Mouse (Mus musculus): Measurements from ENCODE around the gene Dst. TPM values are rescaled to one million over a fixed set of nuclear protein-coding genes. Genes with fewer than 3 reads are reported as not detected.

Gene Dst
- total and polyA plus RNA-seq, 3 experiments, result 9.1 to 28.0 (median 20.5) TPM

- Histone ChIP-seq H3K36me3 (replicated peaks in 1 of 2; ENCODE audit: control insufficient read depth in 1 of 2, insufficient read depth in 1 of 2, low read length in 1 of 2) (peaks cover 18 to 83% of the 10 kb centered on the region in 2 experiments), H3K9ac (ENCODE audit: insufficient read depth, low read depth) (no peak overlapping the region), H3K79me2 (replicated peaks; ENCODE audit: control insufficient read depth, extremely low read depth, insufficient read depth, poor library complexity, severe bottlenecking) (0 out of 2 replicates have a peak, but pooled peaks cover 2% of the 10 kb centered on the region), H3K4me2 (ENCODE audit: insufficient read depth, low read depth, poor library complexity, severe bottlenecking) (no peak overlapping the region), H3K4me1 (ENCODE audit: control insufficient read depth in 1 of 2, insufficient read depth in 2 of 2) (no peaks in the 10 kb centered on the region), H3K27ac (ENCODE audit: insufficient read depth, low read depth) (no peak overlapping the region), H3K9me3 (replicated peaks; ENCODE audit: low read length) (no peaks in the 10 kb centered on the region), H3K4me3 (replicated peaks in 1 of 3; ENCODE audit: low read depth in 2 of 3, low read length in 2 of 3, poor library complexity in 1 of 3) (no peak overlapping the region), H3K27me3 (replicated peaks) (no peaks in the 10 kb centered on the region)
- dilution Hi-C loops (cut with MboI; ENCODE audit: extremely low pct_ligation_motif_present, extremely low pct_unique_long_range_greater_than_20kb, low sequenced_read_pairs), result no loop called here
- TF ChIP-seq ZKSCAN1 (IDR thresholded peaks at IDR 0.05; ENCODE audit: borderline replicate concordance, low read depth, low read length) (no peak), JUND (conservative IDR thresholded peaks at IDR 0.05; ENCODE audit: low read depth, low read length) (no peak)
- DNase-seq (ENCODE audit: extremely low read depth), result no peak
- in situ Hi-C loops (cut with MboI; ENCODE audit: low pct_ligation_motif_present, low pct_unique_long_range_greater_than_20kb, low sequenced_read_pairs), result no loop called here
Observed at GRCm38 (mm10) chr1:34276756-34277155, 368.7 kb downstream of the Dst start.

DNA sequence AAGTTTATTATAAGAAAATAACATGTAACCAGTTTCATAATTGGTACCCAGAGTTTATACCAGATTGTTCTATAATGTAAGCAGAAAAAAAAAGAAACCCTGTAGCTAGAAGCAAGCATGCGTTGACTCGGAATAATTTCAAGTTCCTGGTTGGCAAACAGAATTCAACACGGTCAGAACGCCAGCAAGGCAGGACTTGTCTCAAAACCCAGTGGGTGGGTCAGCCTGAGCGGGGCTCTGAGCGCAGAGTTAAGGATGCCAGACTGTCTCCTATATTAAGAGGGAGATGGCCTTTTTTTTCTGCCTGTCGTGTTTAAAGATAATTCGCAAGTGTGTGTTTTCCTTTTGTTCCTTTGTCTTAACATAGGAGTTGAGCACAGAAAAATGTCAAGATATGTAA, 369.2 kb downstream of the Dst start:
- dilution Hi-C loops (cut with MboI; ENCODE audit: extremely low pct_ligation_motif_present, extremely low pct_unique_long_range_greater_than_20kb, low sequenced_read_pairs), result no loop called here
- H3K79me2 ChIP-seq (replicated peaks; ENCODE audit: control insufficient read depth, extremely low read depth, insufficient read depth, poor library complexity, severe bottlenecking), result 0 out of 2 replicates have a peak, but pooled peaks cover 2% of the 10 kb centered on the region
- H3K27ac ChIP-seq (ENCODE audit: insufficient read depth, low read depth), result no peak overlapping the region
- peaks cover 17 to 83% of the 10 kb centered on the region in 2 experiments for H3K36me3 ChIP-seq (replicated peaks in 1 of 2; ENCODE audit: control insufficient read depth in 1 of 2, insufficient read depth in 1 of 2, low read length in 1 of 2)
- in situ Hi-C loops (cut with MboI; ENCODE audit: low pct_ligation_motif_present, low pct_unique_long_range_greater_than_20kb, low sequenced_read_pairs), result no loop called here
- no peaks in the 10 kb centered on the region for H3K4me1 ChIP-seq (ENCODE audit: control insufficient read depth in 1 of 2, insufficient read depth in 2 of 2)
- no peak overlapping the region for H3K9ac ChIP-seq (ENCODE audit: insufficient read depth, low read depth)
- no peak overlapping the region for H3K4me3 ChIP-seq (replicated peaks in 1 of 3; ENCODE audit: low read depth in 2 of 3, low read length in 2 of 3, poor library complexity in 1 of 3)
- DNase-seq (ENCODE audit: extremely low read depth), result no peak
- no peak overlapping the region for H3K4me2 ChIP-seq (ENCODE audit: insufficient read depth, low read depth, poor library complexity, severe bottlenecking)
- no peaks in the 10 kb centered on the region for H3K9me3 ChIP-seq (replicated peaks; ENCODE audit: low read length)
- no peaks in the 10 kb centered on the region for H3K27me3 ChIP-seq (replicated peaks)
- TF ChIP-seq USF1 (IDR thresholded peaks at IDR 0.05; ENCODE audit: low read depth, low read length), result no peak
- TF ChIP-seq SMC3 (IDR thresholded peaks at IDR 0.05; ENCODE audit: low read depth, low read length), result no peak
- TF ChIP-seq UBTF (IDR thresholded peaks at IDR 0.05; ENCODE audit: low read depth, low read length), result no peak
- no peak for TF ChIP-seq TCF12 (IDR thresholded peaks at IDR 0.05; ENCODE audit: low read depth, low read length)
- no peak for TF ChIP-seq PAX5 (IDR thresholded peaks at IDR 0.05; ENCODE audit: low read length)
- TF ChIP-seq ZNF384 (IDR thresholded peaks at IDR 0.05; ENCODE audit: low read depth, low read length), result no peak
- no peak for TF ChIP-seq JUN (IDR thresholded peaks at IDR 0.05; ENCODE audit: insufficient read depth, low read depth, low read length)
- no peak for TF ChIP-seq ELF1 (IDR thresholded peaks at IDR 0.05; ENCODE audit: low read depth, low read length)
- TF ChIP-seq RAD21 (IDR thresholded peaks at IDR 0.05; ENCODE audit: low read depth, low read length), result no peak
- no peak for TF ChIP-seq MYC (IDR thresholded peaks at IDR 0.05; ENCODE audit: low read depth, low read length)
- TF ChIP-seq ZMIZ1 (IDR thresholded peaks at IDR 0.05; ENCODE audit: low read depth, low read length), result no peak
- no peak for TF ChIP-seq CHD2 (IDR thresholded peaks at IDR 0.05; ENCODE audit: low read length)

DNA sequence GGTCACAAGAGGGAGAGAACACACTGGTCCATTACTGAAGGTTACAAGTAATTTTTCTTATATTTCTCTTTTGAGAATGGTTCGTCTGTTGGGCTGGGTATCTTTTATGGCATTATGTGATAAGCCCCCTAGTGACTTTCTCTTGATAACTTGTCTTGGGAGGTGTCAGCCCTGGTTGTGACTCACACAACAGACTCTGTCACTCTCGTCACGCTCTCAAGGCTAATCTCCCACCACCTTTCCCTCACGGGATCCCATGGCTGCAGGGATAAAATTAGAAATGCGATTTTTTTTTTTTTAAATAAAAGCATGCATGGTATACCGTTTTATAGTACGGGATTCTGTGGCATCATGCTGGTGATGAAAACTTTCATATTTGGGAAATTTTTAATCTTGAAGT, 375.5 kb downstream of the Dst start:
- H3K27ac ChIP-seq (ENCODE audit: insufficient read depth, low read depth), result no peak overlapping the region
- dilution Hi-C loops (cut with MboI; ENCODE audit: extremely low pct_ligation_motif_present, extremely low pct_unique_long_range_greater_than_20kb, low sequenced_read_pairs) (no loop called here), in situ Hi-C loops (cut with MboI; ENCODE audit: low pct_ligation_motif_present, low pct_unique_long_range_greater_than_20kb, low sequenced_read_pairs) (no loop called here)
- no peak for TF ChIP-seq MEF2A (IDR thresholded peaks at IDR 0.05; ENCODE audit: borderline replicate concordance, low read depth, low read length)
- TF ChIP-seq POLR2AphosphoS2 (IDR thresholded peaks at IDR 0.05; ENCODE audit: low read depth, low read length), result no peak
- TF ChIP-seq CHD1 (IDR thresholded peaks at IDR 0.05; ENCODE audit: low read depth, low read length), result no peak
- peaks cover 9 to 70% of the 10 kb centered on the region in 2 experiments for H3K36me3 ChIP-seq (replicated peaks in 1 of 2; ENCODE audit: control insufficient read depth in 1 of 2, insufficient read depth in 1 of 2, low read length in 1 of 2)
- H3K4me3 ChIP-seq (replicated peaks in 1 of 3; ENCODE audit: low read depth in 2 of 3, low read length in 2 of 3, poor library complexity in 1 of 3), result no peak overlapping the region
- no peak overlapping the region for H3K9ac ChIP-seq (ENCODE audit: insufficient read depth, low read depth)
- no peaks in the 10 kb centered on the region for H3K27me3 ChIP-seq (replicated peaks)
- 0 out of 2 replicates have a peak, but pooled peaks cover 2% of the 10 kb centered on the region for H3K79me2 ChIP-seq (replicated peaks; ENCODE audit: control insufficient read depth, extremely low read depth, insufficient read depth, poor library complexity, severe bottlenecking)
- H3K9me3 ChIP-seq (replicated peaks; ENCODE audit: low read length), result no peaks in the 10 kb centered on the region
- H3K4me2 ChIP-seq (ENCODE audit: insufficient read depth, low read depth, poor library complexity, severe bottlenecking), result no peak overlapping the region
- H3K4me1 ChIP-seq (ENCODE audit: control insufficient read depth in 1 of 2, insufficient read depth in 2 of 2), result peaks cover 2 to 7% of the 10 kb centered on the region in 2 experiments
- no peak for DNase-seq (ENCODE audit: extremely low read depth)
